Mouse (Mus musculus) neutrophil, adult 5-6 weeks (primary cell): ENCODE results near the gene Gsto2. TPM values are rescaled to one million over a fixed set of nuclear protein-coding genes. Genes with fewer than 3 reads are reported as not detected.
A peak's percentile ranks its signal among the peaks of the same experiment; 100 is the strongest.

ENCODE experiments used
- ATAC-seq: fragments of 151-379, 151-347 bp; 2 replicates; pipeline ENCODE4 v1.8.0; 2017; ENCODE audit warnings: mild to moderate bottlenecking, moderate TSS enrichment; ENCODE audit not compliant: insufficient number of reproducible peaks, poor library complexity, low FRiP score, severe bottlenecking; ENCODE audit errors: extremely low read depth
- total RNA-seq: library from RNA; stranded (forward); fragments of 200-1000 nt; gene quantifications from 2 replicates; pipeline ENCODE4 v1.2.3, GENCODE M21; 2017

Gene Gsto2
- total RNA-seq, 1 experiment from 2014 or later: 1.9 TPM

DNA sequence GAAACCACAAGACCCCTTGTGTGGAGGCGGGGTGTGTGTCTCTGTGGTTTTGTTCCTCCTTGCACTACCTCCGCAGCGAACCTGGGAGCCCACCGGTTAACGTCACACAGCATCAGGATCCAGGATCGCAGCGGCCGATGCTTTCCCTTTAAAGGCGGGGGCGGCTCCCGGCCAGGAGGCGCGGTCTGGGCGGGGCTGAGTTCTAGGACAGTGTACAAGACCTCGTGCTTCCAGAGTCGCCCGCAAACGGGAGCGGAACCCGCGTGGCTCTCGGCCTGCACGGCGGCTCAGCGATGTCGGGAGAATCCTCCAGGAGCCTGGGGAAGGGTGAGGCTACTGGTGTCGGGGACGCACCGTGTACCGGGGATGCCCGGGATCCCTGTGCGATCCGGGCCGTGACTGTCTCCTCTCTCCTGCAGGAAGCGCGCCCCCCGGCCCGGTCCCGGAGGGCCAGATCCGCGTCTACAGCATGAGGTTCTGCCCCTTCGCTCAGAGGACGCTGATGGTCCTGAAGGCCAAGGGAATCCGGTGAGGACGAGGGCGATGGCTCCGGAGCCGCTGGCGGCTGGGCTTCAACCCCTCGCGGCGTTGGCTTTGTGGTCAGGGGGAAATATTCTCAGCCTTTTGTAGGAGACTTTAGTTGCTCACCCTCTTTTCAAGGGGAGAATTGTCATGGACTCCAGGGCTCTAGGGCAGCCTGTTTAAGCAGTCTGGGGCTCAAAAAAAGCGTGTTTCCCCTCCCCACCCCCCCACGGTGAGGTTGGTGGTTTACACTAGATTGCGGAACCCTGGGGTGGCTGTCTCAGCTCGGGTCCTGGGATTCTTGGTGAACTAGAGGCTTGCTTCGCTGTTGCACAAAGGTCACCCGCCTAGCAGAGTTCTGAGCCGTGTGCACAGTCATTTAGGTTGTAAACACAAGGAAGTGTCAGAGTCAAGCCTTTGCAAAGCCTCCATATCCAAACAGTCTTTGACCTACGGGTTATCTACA is 10.2 kb upstream of the Gsto2 start, which contains the start of gene Gsto1:
Gene Gsto1 (plus strand): TSS at position 175 of the 988 bp plus-strand sequence.
- peak; percentile 60 for ATAC-seq

DNA sequence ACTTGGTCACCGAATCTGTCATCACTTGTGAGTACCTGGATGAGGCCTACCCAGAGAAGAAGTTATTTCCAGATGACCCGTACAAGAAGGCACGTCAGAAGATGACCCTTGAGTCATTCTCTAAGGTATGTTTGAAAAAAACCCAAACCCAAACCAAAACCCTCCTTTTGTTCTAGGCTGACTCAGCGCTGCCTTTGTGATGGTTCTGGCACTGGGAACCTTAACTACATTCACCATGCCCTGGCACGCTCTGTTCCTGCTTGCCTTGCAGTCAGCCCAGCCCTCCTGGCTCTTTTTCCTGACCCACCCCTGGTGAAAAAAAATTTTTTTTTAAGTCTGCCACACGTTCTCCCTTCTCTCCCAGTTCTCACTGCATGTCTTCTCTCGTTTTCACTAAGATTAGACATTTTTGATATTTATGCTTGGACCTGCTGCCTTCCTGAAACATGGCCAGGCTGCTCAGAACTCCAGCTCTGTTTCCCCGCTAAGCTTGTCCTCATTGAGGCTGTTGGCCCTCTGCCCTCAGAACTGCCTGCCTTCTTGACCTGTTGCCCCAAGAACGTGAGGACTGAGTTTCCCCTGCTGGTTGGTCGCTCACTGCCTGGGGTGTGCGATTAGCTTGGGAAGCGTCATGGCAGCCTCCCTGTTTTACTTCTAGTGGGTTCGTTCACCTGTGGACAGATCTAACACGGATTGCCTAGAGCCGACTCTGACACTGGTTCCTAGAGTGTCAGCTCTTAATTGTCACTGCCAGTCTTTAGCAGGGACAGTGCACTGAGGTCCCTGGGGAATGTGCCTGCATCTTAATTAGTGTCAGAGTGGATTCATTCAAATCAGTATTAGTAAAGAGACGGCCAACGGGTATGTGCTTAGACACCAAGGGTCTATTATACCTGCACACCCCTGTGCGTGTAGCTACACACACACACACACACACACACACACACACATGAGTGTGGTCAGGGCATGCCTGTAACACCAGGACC is 7.1 kb upstream of the Gsto2 start:
- no peak for ATAC-seq

DNA sequence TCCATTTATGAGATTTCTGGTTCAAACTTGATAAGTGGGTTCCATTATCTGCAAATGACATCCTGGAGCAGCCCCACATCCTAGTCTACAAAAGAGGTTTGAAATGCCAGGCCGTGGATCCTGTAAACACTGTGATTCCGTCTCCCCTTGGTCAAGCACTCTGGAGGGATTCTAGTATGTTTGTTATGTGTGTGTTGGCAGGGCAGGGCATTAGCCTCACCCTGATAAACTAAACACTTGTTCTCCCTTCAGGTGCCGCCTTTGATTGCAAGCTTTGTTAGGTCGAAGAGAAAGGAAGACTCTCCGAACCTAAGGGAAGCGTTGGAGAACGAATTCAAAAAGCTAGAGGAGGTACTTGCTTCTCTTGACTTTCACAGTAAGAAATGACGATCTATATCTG is 6.2 kb upstream of the Gsto2 start:
- ATAC-seq: no peak

DNA sequence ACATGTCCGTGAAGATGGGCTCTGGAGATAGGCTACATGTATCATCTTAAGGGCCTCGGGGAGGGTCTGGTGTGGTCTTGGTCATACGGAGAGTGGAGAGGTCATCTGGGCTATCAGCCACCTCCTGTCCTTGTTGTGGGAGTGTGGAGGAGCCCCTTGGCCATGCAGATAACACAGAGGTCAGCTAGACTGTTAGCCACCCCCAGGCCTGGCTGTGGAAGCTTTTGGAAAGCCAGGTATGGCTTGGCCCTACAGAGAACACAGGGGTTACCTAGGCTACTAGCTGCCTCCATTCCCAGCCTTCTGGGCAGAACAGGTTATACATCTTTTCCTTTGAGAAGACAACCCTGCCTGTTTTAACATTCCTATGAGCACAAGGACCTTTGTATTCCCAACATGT is 2.8 kb upstream of the Gsto2 start:
- ATAC-seq: no peak

DNA sequence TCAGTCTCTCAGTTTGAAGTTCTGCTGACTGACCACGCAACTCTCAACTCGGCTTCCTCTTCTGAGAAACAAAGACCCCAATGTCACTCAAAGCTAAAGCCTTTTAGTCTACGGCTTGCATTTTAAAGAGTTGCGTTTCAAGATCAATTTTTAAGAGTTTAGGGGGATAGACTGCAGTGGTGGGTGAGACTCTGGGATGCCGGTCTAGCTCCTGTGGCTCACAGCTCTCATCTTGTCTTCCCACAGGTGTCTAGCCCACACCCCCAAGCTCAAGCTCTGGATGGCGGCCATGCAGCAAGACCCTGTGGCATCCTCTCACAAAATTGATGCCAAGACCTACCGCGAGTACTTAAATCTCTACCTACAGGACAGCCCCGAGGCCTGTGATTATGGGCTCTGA is 1.3 kb upstream of the Gsto2 start:
- ATAC-seq: no peak

DNA sequence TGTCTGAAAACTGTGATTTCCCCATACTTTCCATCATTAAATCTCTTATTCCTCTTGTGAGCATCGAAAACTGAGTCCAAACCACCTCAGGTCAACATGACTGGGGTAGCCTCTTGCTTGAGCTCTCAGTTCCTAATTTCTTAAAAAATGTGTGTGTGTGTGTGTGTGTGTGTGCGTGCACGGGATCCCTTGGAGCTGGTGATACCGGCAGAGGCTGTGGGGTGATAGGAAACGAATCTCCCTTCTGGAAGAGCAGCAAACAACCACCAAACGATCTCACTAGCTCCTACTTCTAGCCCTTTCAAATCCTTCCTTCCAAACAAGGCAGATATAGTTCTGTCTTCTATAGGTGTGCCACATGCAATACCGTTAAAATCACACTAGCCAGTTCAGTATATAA is 613 bp upstream of the Gsto2 start:
- no peak for ATAC-seq

DNA sequence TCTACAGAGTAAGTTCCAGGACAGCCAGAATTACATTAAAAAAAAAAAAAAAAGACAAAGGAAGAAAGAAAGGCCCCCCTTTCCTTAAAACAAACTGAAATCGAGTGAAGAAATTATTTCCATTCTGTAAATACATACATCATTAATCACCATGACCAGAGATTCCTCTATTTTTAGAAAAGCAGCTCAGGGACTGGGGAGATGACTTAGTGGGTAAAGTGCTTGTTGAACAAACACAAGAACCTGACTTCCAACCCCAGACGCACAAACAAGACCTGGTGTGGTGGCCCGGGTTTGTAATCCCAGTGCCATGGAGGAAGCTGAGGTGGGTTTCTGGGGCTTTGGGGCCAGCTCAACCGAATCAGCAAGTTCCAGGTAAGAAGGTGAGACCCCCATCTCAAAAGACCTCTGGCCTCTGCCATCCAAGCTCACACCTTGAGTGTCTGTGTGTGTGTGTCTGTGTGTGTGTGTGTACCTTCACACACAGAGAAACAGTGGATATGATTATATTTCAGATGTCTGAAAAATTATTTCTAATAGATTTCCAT is 2.4 kb downstream of the Gsto2 start:
- ATAC-seq: no peak

DNA sequence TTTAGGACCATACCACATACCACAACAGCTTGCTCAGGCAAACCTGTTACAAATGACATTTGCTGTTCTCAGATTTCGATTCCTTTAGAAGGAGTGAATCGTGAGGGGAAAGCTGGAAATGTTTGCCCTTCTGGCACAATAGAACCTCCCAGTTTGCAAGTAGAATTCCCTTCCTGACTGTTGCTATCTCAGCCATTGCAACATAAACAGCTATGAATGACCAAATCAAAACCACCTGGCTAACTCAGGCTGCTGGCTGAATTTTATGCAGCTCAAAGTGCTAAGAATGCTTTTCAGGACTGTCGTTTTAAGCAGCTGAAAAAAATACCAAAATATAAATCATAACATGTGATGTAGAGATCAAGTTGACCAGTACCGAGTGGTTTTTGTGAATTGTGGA is 3.6 kb downstream of the Gsto2 start:
- no peak for ATAC-seq

DNA sequence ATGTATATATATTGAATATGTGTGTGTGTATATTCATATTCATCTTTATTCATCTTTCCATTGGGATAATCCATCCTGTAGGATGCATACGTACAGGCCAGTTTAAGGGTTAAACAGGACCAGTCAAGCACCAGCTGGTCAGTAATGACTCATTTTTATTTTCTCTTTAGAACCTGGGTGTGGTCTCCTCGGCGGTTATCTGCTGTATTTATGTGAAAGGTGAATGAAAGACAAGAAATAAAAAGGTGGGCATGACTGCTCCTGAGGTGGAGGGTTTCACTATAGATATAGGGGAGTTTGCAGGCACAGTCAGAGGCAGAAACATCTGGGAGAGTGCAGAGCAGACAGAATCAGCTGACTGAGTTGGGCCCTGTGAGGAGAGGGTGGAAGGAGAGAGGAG is 4.2 kb downstream of the Gsto2 start:
- no peak for ATAC-seq

DNA sequence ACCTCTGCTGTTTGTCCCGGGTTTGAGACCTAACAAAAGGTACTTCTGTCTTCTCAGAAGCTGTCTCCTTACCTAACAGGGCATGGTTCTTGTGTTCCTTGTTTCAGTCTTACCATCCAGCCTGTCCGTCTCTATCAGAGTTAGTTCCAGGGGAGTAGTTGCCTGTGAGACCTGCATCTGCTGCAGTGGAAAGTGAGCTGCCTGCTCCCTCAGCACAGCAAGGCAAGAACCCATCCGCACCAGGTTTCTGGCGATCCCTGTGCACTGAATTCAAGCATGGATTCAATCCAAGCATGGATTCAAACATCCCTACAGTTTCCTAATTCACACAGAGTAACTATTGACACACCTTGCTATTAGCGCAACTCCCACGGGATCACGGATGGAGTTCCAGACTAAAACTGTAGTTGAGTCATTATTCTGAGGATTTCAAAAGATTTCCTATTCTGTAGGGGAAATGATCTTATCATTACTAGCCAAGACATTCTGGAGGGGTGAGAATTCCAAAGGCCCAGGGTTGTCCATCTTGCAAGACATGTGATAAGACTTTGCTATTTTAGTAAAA is 4.8 kb downstream of the Gsto2 start:
- ATAC-seq: no peak

DNA sequence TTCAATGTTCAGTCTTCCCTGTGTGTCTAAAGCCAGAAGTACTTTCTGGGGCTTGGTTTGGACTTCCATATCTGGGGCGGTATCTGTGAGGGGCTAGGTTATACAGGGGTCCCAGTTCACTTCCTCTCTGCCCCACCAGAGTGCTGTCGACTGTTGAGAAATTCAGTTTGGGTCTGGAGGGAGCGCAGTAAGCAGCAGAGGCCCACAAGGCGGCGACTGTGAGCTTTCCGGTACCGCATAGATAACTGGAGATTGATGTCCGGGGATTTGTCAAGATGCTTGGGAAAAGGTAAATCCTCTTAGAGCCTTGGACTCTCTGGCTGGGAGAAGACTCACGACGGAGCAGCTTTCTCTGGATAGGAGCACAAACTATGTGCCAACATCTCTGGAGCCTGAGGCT is 6.2 kb downstream of the Gsto2 start:
- ATAC-seq: no peak

DNA sequence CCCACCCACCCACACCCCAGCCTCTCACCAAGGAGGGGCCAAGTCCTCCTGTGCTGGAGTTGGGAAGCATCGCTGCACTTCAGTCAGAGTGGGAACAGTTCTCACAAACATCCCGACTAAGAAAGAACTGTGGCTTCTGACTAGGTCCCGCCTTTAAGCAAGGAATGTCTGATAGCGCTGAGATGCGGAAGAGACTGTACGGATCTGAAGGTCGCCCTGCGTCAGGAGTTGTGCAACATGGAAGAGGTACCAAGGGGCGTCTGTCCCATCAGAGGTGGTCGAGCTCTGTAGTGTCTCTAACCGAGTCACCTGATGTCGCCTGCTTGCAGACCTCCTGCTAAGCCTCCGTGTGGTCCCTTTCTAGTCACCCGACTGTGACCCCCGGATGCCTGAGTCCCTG is 10.9 kb downstream of the Gsto2 start:
- no peak for ATAC-seq

DNA sequence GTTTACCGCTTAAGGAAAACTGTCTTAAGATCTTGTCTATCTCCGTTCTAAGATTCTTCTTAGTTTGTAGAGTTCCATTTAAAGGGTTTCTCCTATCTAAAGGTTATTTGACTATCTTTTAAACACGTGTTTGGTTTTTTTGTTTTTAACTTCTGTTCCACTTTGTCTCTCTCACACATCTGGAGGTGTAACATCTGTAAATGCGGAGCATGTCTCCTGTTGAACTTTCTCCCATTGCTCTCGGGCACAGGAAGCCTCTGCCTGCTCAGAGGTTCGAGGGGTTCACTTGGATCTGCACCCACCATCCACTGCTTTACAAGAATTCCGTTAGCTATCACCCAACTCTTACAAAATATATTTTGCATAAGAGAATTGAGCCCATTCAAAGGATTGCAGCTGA is 16.2 kb downstream of the Gsto2 start:
- no peak for ATAC-seq

DNA sequence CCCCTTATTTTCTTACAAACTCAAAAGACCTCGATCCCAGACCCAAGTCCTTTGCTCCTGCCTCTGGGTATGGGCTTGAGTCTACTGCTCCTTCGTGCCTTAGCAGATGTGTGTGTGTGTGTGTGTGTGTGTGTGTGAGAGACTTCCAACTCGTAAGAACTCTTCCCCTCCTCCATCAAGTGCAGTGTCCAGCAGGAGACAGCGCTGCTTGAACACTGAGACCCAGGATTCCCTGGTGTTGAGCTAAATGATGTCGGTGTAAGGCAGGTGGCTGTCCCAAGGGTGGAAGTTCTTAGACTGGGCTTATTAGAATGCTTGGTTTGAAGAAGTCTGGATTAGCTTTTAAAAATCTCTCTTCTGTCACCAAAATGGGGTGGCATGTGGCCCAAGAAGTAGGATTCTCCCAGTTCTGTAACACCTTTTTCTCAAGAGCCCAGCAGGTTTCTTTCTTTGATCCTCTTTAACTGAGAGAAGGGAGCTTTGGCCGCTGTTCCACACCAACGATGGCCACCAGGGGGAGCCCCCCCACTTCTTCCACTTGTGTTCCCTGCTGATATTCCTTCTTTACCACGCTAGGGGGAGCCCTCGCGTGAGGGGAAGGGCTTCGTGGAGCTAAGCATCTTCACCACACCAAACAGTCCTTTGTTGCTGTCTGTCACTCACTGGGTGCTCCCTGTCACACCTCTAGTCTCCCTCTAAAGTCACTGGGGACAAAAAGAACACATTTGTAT is 17.0 kb downstream of the Gsto2 start:
- peak; percentile 92 for ATAC-seq

DNA sequence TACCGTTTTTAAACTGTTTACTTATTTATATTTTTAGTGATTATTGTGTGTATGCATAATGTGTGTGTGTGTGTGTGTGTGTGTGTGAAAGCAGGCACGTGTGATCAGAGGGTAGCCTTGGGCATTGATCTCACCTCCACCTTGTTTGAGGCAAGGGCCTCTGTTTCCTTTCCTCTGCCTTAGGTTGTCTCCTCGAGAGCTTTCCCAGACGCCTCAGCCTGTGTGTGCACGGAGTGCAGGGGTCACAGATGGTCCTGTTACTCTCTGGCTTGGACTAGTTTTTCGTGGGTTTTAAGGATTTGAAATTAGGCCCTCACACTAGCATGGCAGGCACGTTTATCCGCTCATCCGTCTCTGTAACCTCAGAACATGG is 17.5 kb downstream of the Gsto2 start:
- ATAC-seq: no peak

DNA sequence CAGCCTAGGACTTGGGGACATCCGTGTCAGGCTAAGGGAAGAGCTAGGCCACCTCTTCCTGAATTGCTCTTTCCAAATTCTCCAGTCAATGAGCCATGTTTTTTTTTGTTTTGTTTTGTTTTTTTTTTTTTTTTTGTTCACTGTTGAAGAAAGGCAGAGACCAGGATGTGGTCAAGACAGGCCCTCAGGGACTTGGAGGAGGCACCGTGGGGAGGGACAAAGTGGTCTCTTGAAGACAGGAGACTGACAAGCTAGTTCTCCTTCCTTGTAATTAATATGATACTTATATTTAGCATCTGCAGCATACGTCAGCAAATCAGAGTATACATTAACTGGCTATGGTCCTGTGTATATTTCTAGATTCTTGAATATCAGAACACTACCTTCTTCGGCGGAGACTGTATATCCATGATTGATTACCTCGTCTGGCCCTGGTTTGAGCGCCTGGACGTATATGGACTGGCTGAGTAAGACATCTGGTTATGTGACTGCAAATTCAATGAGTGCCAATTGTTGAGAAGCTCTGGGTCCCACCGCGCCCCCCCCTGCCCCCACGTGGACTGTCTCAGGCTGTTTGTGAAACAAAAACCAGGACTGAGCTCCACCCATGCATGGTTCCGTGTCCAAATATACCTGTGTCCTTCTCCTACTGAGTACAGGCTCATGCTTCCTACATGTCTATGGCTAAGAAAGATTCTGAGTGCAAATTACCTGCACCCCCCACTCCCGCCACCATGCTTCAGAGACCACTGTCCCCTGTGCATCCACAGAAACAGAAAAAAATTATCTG is 19.2 kb downstream of the Gsto2 start:
- ATAC-seq: no peak

DNA sequence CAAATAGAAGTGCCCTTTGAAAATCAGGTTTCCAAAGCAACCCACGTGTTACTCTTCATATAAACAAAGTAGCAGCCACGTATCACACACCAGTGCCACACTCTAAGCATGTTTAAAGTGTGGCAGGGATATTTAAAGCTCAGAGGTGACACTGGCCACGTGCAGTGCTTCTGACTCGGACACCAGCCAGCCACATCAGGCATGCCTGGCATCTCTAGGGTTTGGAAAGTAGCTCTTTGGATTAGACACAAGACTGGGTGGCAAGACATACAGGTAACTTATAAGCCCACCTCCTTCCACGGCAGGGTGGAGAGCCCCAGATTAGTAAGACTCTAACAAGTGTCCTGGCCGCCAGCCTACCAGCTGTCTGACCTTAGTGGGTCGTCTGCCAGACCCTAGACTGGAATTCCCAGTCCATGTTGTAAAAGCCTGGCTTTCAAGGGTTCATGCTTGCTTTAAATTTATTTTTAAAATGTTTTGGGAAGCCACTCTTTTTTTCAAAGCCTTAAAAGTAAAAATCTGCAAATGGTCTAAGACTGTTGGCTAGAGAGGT is 19.9 kb downstream of the Gsto2 start:
- no peak for ATAC-seq
